Mouse (Mus musculus) lung, embryonic 14.5 days (tissue): ENCODE measurements around the gene Ufc1. TPM values are rescaled to one million over a fixed set of nuclear protein-coding genes. Genes with fewer than 3 reads are reported as not detected.
"Not testable (repeated sequence)": the region's sequence is repeated elsewhere in the genome, so short reads cannot be mapped to it uniquely, and the experiment has no call there.

Experiments used
- ATAC-seq: fragments of 200-750 bp; cut with Nextera tagmentation; 2 replicates; pipeline ENCODE4 v1.8.0; 2017; ENCODE audit warnings: mild to moderate bottlenecking, moderate TSS enrichment, moderate library complexity; ENCODE audit not compliant: insufficient read depth
- DNase-seq: peaks from one replicate; pipeline ENCODE4 v3.0.0-alpha.2; 2015
- H3K27ac ChIP-seq: fragments of 300-500 bp; sonication (generic); 2 replicates; pipeline ENCODE4 v1.5.1; 2014; ENCODE audit warnings: low read depth, mild to moderate bottlenecking, moderate library complexity
- H3K27me3 ChIP-seq: fragments of 300-500 bp; sonication (generic); 2 replicates; pipeline ENCODE4 v1.6.1; 2014; ENCODE audit warnings: low read length, control low read depth; ENCODE audit not compliant: insufficient read depth
- H3K36me3 ChIP-seq: fragments of 300-500 bp; sonication (generic); 2 replicates; pipeline ENCODE4 v1.6.1; 2014; ENCODE audit warnings: control low read depth; ENCODE audit not compliant: insufficient read depth
- H3K4me1 ChIP-seq: fragments of 300-500 bp; sonication (generic); 2 replicates; pipeline ENCODE4 v1.6.1; 2014; ENCODE audit warnings: antibody characterized with exemption, control low read depth; ENCODE audit not compliant: insufficient read depth
- H3K4me2 ChIP-seq: fragments of 300-500 bp; sonication (generic); 2 replicates; pipeline ENCODE4 v1.6.1; 2014; ENCODE audit warnings: mild to moderate bottlenecking
- H3K4me3 ChIP-seq: fragments of 300-500 bp; sonication (generic); 2 replicates; pipeline ENCODE4 v1.5.1; 2014; ENCODE audit warnings: low read depth, low read length
- H3K9ac ChIP-seq: fragments of 300-500 bp; sonication (generic); 2 replicates; pipeline ENCODE4 v1.6.1; 2014
- H3K9me3 ChIP-seq: fragments of 300-500 bp; sonication (generic); 2 replicates; pipeline ENCODE4 v1.6.1; 2016; ENCODE audit warnings: low read depth, low read length, control low read depth
- CTCF ChIP-seq: IDR thresholded peaks from 2 replicates; pipeline ENCODE4 v1.5.1; 2016; ENCODE audit warnings: antibody characterized with exemption, low read depth
- WGBS: fragments of 180-500 bp; shearing (Covaris S2); extraction: QIAGEN DNeasy Blood & Tissue Kit; methylation state at CpG from one replicate; pipeline ENCODE4 v1.1.7; 2014; 5-methylcytosine and 5-hydroxymethylcytosine counted together
- polyA plus RNA-seq: library from polyadenylated mRNA; unstranded; fragments of >200 nt; fragmentation: Nextera tagmentation; extraction: Ambion mirVana; gene quantifications from 2 replicates; pipeline ENCODE4 v1.2.1, GENCODE M21; 2014

Gene Ufc1
- polyA plus RNA-seq, 1 experiment from 2014 or later: 108 TPM

- peak within 1 kb of the TSS; percentile 86 for H3K4me2 ChIP-seq
- TF ChIP-seq CTCF: no peak
- H3K27ac ChIP-seq: peak within 1 kb of the TSS; percentile 98
- ATAC-seq: peak; percentile 93
- peak; percentile 94 for DNase-seq
- H3K9ac ChIP-seq: peak within 1 kb of the TSS; percentile 83
- H3K9me3 ChIP-seq: no peaks in the 10 kb centered on the region
- 0 out of 2 replicates have a peak, but pooled peaks cover 5% of the 10 kb centered on the region for H3K4me1 ChIP-seq
- H3K27me3 ChIP-seq: no peaks in the 10 kb centered on the region
- peaks cover 19% of the 10 kb centered on the region for H3K36me3 ChIP-seq
- peak within 1 kb of the TSS; percentile 78 for H3K4me3 ChIP-seq
- under 1% methylated on average over 48 of the region's 48 CpGs for WGBS
These were observed 34.1 kb upstream of the Ufc1 start, which contains the start of gene Dedd for GRCm38 (mm10) chr1:171328839-171329432. Dedd (plus strand) TSS chr1:171329145.

GRCm38 (mm10) chr1:171328244-171328643, 33.4 kb upstream of the Ufc1 start:
- Histone ChIP-seq H3K9ac (peak overlapping the region; percentile 83), H3K4me1 (0 out of 2 replicates have a peak, but pooled peaks cover 5% of the 10 kb centered on the region), H3K27ac (peak overlapping the region; percentile 98; the same call in 1 of the 2 replicates), H3K9me3 (no peaks in the 10 kb centered on the region), H3K36me3 (peaks cover 16% of the 10 kb centered on the region), H3K27me3 (no peaks in the 10 kb centered on the region), H3K4me3 (peak overlapping the region; percentile 78), H3K4me2 (peak overlapping the region; percentile 86)
- peak; percentile 33 for DNase-seq
- ATAC-seq: no peak
- TF ChIP-seq CTCF: no peak
- 16% methylated on average over 9 of the region's 9 CpGs for WGBS

GRCm38 (mm10) chr1:171326588-171326987, 31.8 kb upstream of the Ufc1 start:
- not testable (repeated sequence) for H3K4me2 ChIP-seq, H3K27ac ChIP-seq, ATAC-seq, H3K36me3 ChIP-seq, H3K4me3 ChIP-seq, H3K9me3 ChIP-seq, H3K4me1 ChIP-seq, H3K27me3 ChIP-seq, H3K9ac ChIP-seq, DNase-seq
- WGBS: 89% methylated on average over 4 of the region's 4 CpGs

- WGBS: 71% methylated on average over 2 of the region's 2 CpGs
- no peak overlapping the region for H3K27ac ChIP-seq
- no peak for TF ChIP-seq CTCF
These were observed 30.7 kb upstream of the Ufc1 start for GRCm38 (mm10) chr1:171325571-171325970.

GRCm38 (mm10) chr1:171322012-171322411, 27.2 kb upstream of the Ufc1 start:
- TF ChIP-seq CTCF: no peak
- 88% methylated on average over 1 of the region's 1 CpGs for WGBS
- Histone ChIP-seq H3K9ac (no peak overlapping the region), H3K27me3 (no peaks in the 10 kb centered on the region), H3K9me3 (no peaks in the 10 kb centered on the region), H3K4me1 (no peaks in the 10 kb centered on the region), H3K4me3 (no peak overlapping the region), H3K27ac (no peak overlapping the region), H3K4me2 (no peak overlapping the region), H3K36me3 (0 out of 2 replicates have a peak, but pooled peaks cover 5% of the 10 kb centered on the region)
- ATAC-seq (peak; percentile 44), DNase-seq (no peak)

More at GRCm38 (mm10) chr1:171325571-171325970, 30.7 kb upstream of the Ufc1 start:
- no peak for DNase-seq
- Histone ChIP-seq H3K27me3 (no peaks in the 10 kb centered on the region), H3K36me3 (0 out of 2 replicates have a peak, but pooled peaks cover 5% of the 10 kb centered on the region), H3K9ac (no peak overlapping the region), H3K4me3 (no peak overlapping the region), H3K4me1 (0 out of 2 replicates have a peak, but pooled peaks cover 5% of the 10 kb centered on the region), H3K4me2 (no peak overlapping the region), H3K9me3 (no peaks in the 10 kb centered on the region)
- no peak for ATAC-seq

- ATAC-seq (no peak), DNase-seq (peak; percentile 75)
- Histone ChIP-seq H3K4me2 (no peak overlapping the region), H3K4me3 (no peak overlapping the region), H3K9me3 (no peaks in the 10 kb centered on the region), H3K27ac (no peak overlapping the region), H3K4me1 (no peaks in the 10 kb centered on the region), H3K27me3 (no peaks in the 10 kb centered on the region), H3K36me3 (0 out of 2 replicates have a peak, but pooled peaks cover 5% of the 10 kb centered on the region), H3K9ac (no peak overlapping the region)
- TF ChIP-seq CTCF: peak; percentile 69
These were observed 26.6 kb upstream of the Ufc1 start for GRCm38 (mm10) chr1:171321415-171321814.

GRCm38 (mm10) chr1:171320151-171320550, 25.3 kb upstream of the Ufc1 start:
- H3K9ac ChIP-seq: no peak overlapping the region
- ATAC-seq (no peak), DNase-seq (no peak)
- H3K9me3 ChIP-seq: no peaks in the 10 kb centered on the region
- H3K4me3 ChIP-seq: no peak overlapping the region
- H3K4me1 ChIP-seq: no peaks in the 10 kb centered on the region
- no peak overlapping the region for H3K27ac ChIP-seq
- H3K36me3 ChIP-seq: 0 out of 2 replicates have a peak, but pooled peaks cover 5% of the 10 kb centered on the region
- H3K27me3 ChIP-seq: no peaks in the 10 kb centered on the region
- H3K4me2 ChIP-seq: peak overlapping the region; percentile 29; the same call in 1 of the 2 replicates
- 19% methylated on average over 5 of the region's 5 CpGs for WGBS
- no peak for TF ChIP-seq CTCF
